Mouse (Mus musculus): Measurements from ENCODE around the gene Glyat. TPM values are rescaled to one million over a fixed set of nuclear protein-coding genes. Genes with fewer than 3 reads are reported as not detected.
"Not testable (repeated sequence)": the region's sequence is repeated elsewhere in the genome, so short reads cannot be mapped to it uniquely, and the experiment has no call there.

The Glyat gene
- polyA plus RNA-seq, 1 experiment from 2014 or later: not detected

DNA sequence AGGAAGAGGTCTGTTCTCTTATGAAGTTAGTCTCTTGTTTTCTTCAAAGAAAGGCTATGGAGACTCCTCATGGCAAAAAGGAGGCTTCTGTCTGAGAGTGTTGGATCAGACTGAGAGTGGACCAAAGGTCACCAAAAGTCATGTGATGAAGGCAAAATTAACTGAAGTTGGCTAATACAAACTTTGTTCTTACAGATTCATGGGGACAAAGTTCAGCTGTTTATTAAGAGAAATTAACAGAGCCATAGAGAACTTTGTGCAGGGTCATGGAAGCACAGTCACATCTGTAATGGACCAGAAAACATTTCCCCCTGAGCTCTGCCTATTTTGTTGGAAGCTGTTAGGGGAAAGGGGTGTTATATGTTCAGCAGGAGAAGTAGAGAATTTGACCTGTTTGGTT lies 24.8 kb upstream of the Glyat start:
- Histone ChIP-seq H3K27me3 (replicated peaks) (no peaks in the 10 kb centered on the region), H3K9ac (no peak overlapping the region), H3K9me3 (replicated peaks) (no peaks in the 10 kb centered on the region), H3K36me3 (no peaks in the 10 kb centered on the region), H3K4me2 (no peak overlapping the region), H3K4me1 (replicated peaks) (no peaks in the 10 kb centered on the region), H3K27ac (ENCODE audit: poor library complexity, severe bottlenecking) (no peak overlapping the region), H3K4me3 (no peak overlapping the region)
- ATAC-seq (ENCODE audit: insufficient number of reproducible peaks, low FRiP score): no peak

DNA sequence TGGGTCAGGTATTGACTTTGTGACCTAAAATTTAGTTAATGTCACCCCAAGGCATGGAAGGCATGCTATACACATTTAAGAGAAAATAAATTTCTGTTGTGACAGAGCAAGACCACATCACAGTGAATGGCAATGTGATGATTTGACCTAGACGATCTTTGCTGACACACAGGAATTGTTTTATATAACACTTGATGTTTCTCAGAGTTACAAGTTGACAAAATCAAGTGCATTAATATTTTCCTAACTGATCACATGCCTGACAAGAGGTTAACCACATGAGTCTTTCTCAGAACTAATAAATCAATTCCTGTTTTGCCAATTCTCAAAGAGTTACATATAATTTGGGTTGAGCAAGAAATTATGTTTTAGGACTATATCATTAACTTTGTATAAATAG lies 19.5 kb upstream of the Glyat start:
- Histone ChIP-seq H3K4me3 (no peak overlapping the region), H3K9me3 (replicated peaks) (no peaks in the 10 kb centered on the region), H3K27ac (ENCODE audit: poor library complexity, severe bottlenecking) (no peak overlapping the region), H3K4me1 (replicated peaks) (no peaks in the 10 kb centered on the region), H3K9ac (no peak overlapping the region), H3K27me3 (replicated peaks) (no peaks in the 10 kb centered on the region), H3K4me2 (no peak overlapping the region), H3K36me3 (no peaks in the 10 kb centered on the region)
- ATAC-seq (ENCODE audit: insufficient number of reproducible peaks, low FRiP score): no peak
- WGBS: 55% methylated on average over 1 of the region's 1 CpGs

DNA sequence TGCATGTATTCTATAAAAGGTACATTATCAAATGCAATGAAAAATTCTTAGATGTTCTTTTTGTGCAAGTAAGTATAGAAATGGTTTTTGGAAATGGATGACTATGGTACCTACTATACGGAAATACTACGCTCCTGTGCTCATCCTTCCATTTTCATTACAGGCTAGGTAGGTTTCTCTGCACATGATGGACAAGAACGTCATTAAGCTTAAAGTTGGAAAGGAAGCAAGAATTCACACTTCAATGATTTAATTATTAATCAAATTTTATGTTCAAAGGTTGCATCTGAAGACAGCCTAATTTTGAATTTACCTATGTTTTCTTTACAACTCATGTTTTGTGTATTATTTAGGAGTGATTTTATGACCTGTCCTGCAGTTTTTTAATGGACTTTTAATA lies 1.2 kb downstream of the Glyat start:
- Histone ChIP-seq H3K27me3 (replicated peaks) (no peaks in the 10 kb centered on the region), H3K27ac (ENCODE audit: poor library complexity, severe bottlenecking) (no peak overlapping the region), H3K9ac (no peak overlapping the region), H3K4me2 (no peak overlapping the region), H3K9me3 (replicated peaks) (no peaks in the 10 kb centered on the region), H3K4me3 (no peak overlapping the region), H3K36me3 (no peaks in the 10 kb centered on the region), H3K4me1 (replicated peaks) (no peaks in the 10 kb centered on the region)
- no peak for ATAC-seq (ENCODE audit: insufficient number of reproducible peaks, low FRiP score)
- WGBS: 81% methylated on average over 3 of the region's 3 CpGs

DNA sequence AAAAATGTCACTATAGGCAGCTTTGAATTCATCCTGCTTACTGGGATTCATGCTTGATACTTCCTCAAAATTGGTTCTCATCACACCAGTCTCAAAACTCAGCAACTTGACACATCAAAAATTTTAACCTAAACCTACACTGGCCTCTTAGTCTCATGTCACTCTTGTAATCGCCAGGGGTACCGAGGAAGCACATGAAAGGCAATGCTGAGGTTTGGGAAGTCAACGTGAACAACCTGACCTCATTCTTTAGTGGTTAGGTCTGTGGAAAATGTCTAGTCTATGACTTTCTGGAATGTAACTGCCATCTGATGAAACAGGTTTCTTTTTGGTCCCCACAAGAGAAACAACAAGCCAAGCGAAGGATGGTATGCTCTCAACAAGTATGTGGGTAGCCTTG lies 1.9 kb downstream of the Glyat start:
- 76% methylated on average over 4 of the region's 4 CpGs for WGBS
- ATAC-seq (ENCODE audit: insufficient number of reproducible peaks, low FRiP score): no peak

DNA sequence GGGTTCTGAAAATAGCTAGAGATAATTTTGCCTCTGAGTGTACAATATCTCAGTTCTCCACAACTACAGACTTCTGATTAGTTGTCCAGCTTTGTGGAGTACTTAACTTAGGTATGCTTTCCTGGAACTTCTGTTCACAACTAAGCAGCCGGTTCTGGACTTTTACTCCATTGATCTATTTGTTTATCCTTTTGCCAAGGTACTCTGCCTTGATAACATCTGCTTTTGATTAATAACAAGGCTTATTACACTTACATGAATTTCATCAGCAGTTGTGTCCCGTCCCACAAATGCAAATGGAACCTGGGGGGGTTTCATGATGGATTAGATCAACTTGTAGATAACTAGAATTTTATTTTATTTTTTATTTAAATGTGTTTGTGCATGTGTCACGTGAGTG lies 3.8 kb downstream of the Glyat start:
- 68% methylated on average over 3 of the region's 3 CpGs for WGBS
- Histone ChIP-seq H3K9me3 (replicated peaks) (no peaks in the 10 kb centered on the region), H3K27me3 (replicated peaks) (no peaks in the 10 kb centered on the region), H3K4me3 (no peak overlapping the region), H3K36me3 (no peaks in the 10 kb centered on the region), H3K9ac (no peak overlapping the region), H3K4me1 (replicated peaks) (no peaks in the 10 kb centered on the region), H3K27ac (ENCODE audit: poor library complexity, severe bottlenecking) (no peak overlapping the region), H3K4me2 (no peak overlapping the region)
- no peak for ATAC-seq (ENCODE audit: insufficient number of reproducible peaks, low FRiP score)

More for the DNA sequence above, 1.9 kb downstream of the Glyat start:
- Histone ChIP-seq H3K36me3 (no peaks in the 10 kb centered on the region), H3K27me3 (replicated peaks) (no peaks in the 10 kb centered on the region), H3K4me2 (no peak overlapping the region), H3K4me1 (replicated peaks) (no peaks in the 10 kb centered on the region), H3K9ac (no peak overlapping the region), H3K27ac (ENCODE audit: poor library complexity, severe bottlenecking) (no peak overlapping the region), H3K4me3 (no peak overlapping the region), H3K9me3 (replicated peaks) (no peaks in the 10 kb centered on the region)

DNA sequence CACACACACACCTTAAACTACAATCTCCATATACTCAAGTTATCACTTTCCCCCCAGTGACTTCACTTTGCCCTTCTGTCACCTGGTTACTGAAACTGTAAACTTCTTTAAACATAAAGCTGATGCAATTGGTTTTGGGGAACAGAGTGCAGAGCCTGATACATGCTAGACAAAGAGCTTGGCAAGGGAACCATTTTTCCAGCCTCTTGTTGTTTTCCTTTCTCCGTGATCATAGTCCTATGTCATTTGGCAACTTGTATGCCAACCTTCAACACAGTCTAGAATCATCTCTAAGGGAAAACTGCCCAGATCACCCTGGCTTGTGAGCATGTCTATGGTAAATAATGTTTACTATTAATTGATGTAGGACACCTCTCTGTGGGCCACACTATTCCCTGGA lies 4.9 kb downstream of the Glyat start:
- Histone ChIP-seq H3K9ac (no peak overlapping the region), H3K36me3 (no peaks in the 10 kb centered on the region), H3K27me3 (replicated peaks) (no peaks in the 10 kb centered on the region), H3K4me2 (no peak overlapping the region), H3K4me1 (replicated peaks) (no peaks in the 10 kb centered on the region), H3K27ac (ENCODE audit: poor library complexity, severe bottlenecking) (no peak overlapping the region), H3K9me3 (replicated peaks) (no peaks in the 10 kb centered on the region), H3K4me3 (no peak overlapping the region)
- no peak for ATAC-seq (ENCODE audit: insufficient number of reproducible peaks, low FRiP score)
- 71% methylated on average over 1 of the region's 1 CpGs for WGBS

DNA sequence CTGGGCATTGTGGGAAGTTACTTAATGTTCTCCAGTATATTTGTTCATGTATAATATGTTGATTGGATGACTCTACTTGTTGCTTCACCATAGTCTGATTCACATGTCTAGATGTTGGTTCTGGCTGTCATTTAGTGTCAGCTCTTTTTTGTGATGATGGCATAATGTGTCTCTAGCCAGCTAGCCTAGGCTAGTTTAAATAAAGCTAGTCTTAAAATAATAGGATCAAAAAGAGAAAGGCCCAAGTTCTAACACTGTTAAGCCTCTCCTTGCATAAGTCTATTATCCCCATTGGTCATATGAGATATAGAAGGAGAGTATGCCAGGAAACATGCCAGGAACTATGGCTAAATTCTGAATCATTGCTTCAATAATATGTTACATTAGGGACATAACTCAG lies 16.4 kb downstream of the Glyat start:
- no peaks in the 10 kb centered on the region for H3K4me1 ChIP-seq (replicated peaks)
- no peak overlapping the region for H3K27ac ChIP-seq (ENCODE audit: poor library complexity, severe bottlenecking)
- no peaks in the 10 kb centered on the region for H3K27me3 ChIP-seq (replicated peaks)
- H3K9ac ChIP-seq: no peak overlapping the region
- H3K36me3 ChIP-seq: no peaks in the 10 kb centered on the region
- no peaks in the 10 kb centered on the region for H3K9me3 ChIP-seq (replicated peaks)
- H3K4me3 ChIP-seq: no peak overlapping the region
- no peak overlapping the region for H3K4me2 ChIP-seq
- no peak for ATAC-seq (ENCODE audit: insufficient number of reproducible peaks, low FRiP score)

DNA sequence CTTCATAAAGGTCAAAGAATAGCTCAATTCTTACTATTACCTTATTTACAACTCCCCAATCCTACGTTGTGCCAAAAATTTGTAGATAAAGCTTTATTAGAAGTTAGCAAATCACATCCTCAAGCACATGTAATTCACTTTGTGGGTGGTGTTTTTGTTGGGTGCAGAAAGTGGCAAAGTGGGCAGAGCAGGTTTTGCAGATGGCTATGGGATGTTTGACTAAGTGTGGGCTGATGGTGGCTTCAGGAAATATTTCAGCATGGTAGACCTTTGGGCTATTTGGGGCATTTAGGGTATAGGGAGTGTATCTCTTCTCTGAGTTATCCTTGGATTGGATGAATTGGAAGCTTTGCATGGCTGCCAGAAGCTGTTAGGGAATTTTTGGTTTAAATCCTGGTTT lies 33.0 kb downstream of the Glyat start:
- WGBS: 55% methylated on average over 1 of the region's 1 CpGs
- no peaks in the 10 kb centered on the region for H3K36me3 ChIP-seq
- peaks cover 10% of the 10 kb centered on the region for H3K9me3 ChIP-seq (replicated peaks)
- H3K4me1 ChIP-seq (replicated peaks): no peaks in the 10 kb centered on the region
- no peaks in the 10 kb centered on the region for H3K27me3 ChIP-seq (replicated peaks)
- no peak overlapping the region for H3K4me3 ChIP-seq
- no peak overlapping the region for H3K9ac ChIP-seq
- H3K27ac ChIP-seq (ENCODE audit: poor library complexity, severe bottlenecking): no peak overlapping the region
- no peak for ATAC-seq (ENCODE audit: insufficient number of reproducible peaks, low FRiP score)
- H3K4me2 ChIP-seq: no peak overlapping the region

DNA sequence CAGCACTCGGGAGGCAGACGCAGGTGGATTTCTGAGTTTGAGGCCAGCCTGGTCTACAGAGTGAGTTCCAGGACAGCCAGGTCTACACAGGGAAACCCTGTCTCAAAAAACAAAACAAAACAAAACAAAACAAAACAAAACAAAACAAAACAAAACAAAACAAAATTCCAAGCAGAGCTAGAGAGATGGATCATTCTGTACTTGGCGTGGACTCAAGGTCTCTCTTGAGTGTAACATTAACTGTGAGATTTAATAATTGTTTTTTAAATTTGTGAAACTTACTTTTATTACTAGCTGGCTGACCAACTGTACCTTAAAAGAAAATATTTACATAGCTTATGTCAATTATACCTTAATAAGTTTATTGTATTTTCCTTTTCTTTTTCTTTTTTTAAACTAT lies 35.5 kb downstream of the Glyat start:
- H3K27ac ChIP-seq (ENCODE audit: poor library complexity, severe bottlenecking); H3K4me2 ChIP-seq; H3K9ac ChIP-seq; H3K4me3 ChIP-seq; H3K4me1 ChIP-seq (replicated peaks); ATAC-seq (ENCODE audit: insufficient number of reproducible peaks, low FRiP score); H3K36me3 ChIP-seq; H3K27me3 ChIP-seq (replicated peaks); H3K9me3 ChIP-seq (replicated peaks): not testable (repeated sequence)
- WGBS: 81% methylated on average over 3 of the region's 3 CpGs

DNA sequence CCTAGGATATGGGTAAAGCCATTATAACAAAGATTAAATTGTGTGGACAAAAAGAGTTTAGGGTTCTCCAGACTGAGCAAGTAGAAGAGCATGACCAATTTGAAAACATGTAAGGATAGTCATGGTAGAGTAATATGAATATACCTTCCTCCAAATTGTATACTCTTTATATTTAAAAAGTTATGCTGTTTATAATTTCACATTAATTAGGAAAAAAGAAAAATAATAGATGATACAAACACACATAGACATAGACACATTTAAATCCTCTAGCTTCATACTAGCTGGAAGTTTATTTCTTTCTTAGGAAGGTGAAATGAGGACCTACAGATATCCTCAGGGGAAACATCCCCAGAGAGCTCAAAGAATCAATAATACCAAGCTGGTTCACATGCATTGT lies 37.0 kb downstream of the Glyat start, which contains the start of gene Olfr1442:
Gene Olfr1442, plus strand, starts transcription at position 301 of the 400 bp plus-strand sequence.
- H3K4me2 ChIP-seq: no peak within 1 kb of the TSS
- no peaks in the 10 kb centered on the region for H3K36me3 ChIP-seq
- H3K27ac ChIP-seq (ENCODE audit: poor library complexity, severe bottlenecking): no peak within 1 kb of the TSS
- H3K4me3 ChIP-seq: no peak within 1 kb of the TSS
- H3K27me3 ChIP-seq (replicated peaks): no peaks in the 10 kb centered on the region
- no peak for ATAC-seq (ENCODE audit: insufficient number of reproducible peaks, low FRiP score)
- no peaks in the 10 kb centered on the region for H3K4me1 ChIP-seq (replicated peaks)
- no peaks in the 10 kb centered on the region for H3K9me3 ChIP-seq (replicated peaks)
- no peak within 1 kb of the TSS for H3K9ac ChIP-seq

DNA sequence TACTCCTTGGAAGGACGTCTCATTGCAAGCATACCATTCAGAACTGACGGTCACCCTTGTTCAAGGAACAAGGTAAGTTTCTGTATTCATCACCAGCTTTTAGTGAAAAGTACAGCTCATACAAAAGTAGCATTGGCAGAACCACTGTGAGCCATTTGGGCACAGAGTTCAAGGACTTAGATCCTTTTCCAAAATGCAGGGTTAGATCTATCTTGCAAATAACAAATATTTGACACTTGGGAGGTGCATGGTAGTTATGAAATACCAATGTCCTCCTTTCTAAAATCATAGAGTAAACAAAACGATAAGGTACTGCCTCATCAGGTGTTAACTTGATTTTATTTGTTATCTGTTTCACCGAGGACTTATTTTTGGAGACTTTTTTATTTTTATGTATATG lies 37.9 kb downstream of the Glyat start:
- no peak overlapping the region for H3K9ac ChIP-seq
- H3K27ac ChIP-seq (ENCODE audit: poor library complexity, severe bottlenecking): no peak overlapping the region
- H3K36me3 ChIP-seq: no peaks in the 10 kb centered on the region
- ATAC-seq (ENCODE audit: insufficient number of reproducible peaks, low FRiP score): no peak
- no peaks in the 10 kb centered on the region for H3K4me1 ChIP-seq (replicated peaks)
- WGBS: 70% methylated on average over 4 of the region's 4 CpGs
- H3K4me2 ChIP-seq: no peak overlapping the region
- H3K4me3 ChIP-seq: no peak overlapping the region
- H3K27me3 ChIP-seq (replicated peaks): no peaks in the 10 kb centered on the region
- no peaks in the 10 kb centered on the region for H3K9me3 ChIP-seq (replicated peaks)

DNA sequence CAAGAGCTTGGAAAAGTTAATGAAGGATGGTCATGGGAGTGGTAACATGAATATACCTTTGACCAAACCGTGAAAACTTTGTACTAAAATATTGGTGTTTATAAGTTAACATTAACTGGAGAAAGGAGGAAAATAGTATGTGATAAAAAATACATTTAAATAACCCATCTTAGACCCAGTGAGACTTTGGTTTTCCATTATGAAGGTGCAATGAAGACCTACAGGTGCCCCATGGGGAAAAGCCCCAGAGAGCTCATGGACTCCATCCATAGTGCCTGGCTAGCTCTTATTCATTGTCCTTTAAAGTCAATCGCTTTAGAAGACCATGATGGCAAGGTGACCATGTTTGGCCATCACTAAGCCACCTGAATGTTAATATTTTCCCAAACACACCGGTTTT lies 44.7 kb downstream of the Glyat start, which contains the start of gene Olfr1443:
Gene Olfr1443, plus strand, starts transcription at position 301 of the 400 bp plus-strand sequence.
- ATAC-seq (ENCODE audit: insufficient number of reproducible peaks, low FRiP score): no peak
- no peak within 1 kb of the TSS for H3K9ac ChIP-seq
- WGBS: 54% methylated on average over 3 of the region's 3 CpGs
- no peak within 1 kb of the TSS for H3K4me3 ChIP-seq
- H3K4me1 ChIP-seq (replicated peaks): no peaks in the 10 kb centered on the region
- H3K9me3 ChIP-seq (replicated peaks): no peaks in the 10 kb centered on the region
- no peaks in the 10 kb centered on the region for H3K27me3 ChIP-seq (replicated peaks)
- no peak within 1 kb of the TSS for H3K27ac ChIP-seq (ENCODE audit: poor library complexity, severe bottlenecking)
- no peaks in the 10 kb centered on the region for H3K36me3 ChIP-seq
- no peak within 1 kb of the TSS for H3K4me2 ChIP-seq
